Mouse (Mus musculus) embryo, embryonic 10 days (tissue): ENCODE results near the gene Retreg1.

ENCODE experiments used
- DNase-seq: peaks from one replicate; pipeline ENCODE4 v3.0.0-alpha.2; 2015; ENCODE audit warnings: low spot score

Gene Retreg1

GRCm38 (mm10) chr15:25882002-25882401, 39.0 kb downstream of the Retreg1 start:
- no peak for DNase-seq

GRCm38 (mm10) chr15:25884416-25884958, 41.5 kb downstream of the Retreg1 start:
- no peak for DNase-seq

GRCm38 (mm10) chr15:25886581-25887011, 43.6 kb downstream of the Retreg1 start:
- no peak for DNase-seq

GRCm38 (mm10) chr15:25889927-25890326, 46.9 kb downstream of the Retreg1 start:
- DNase-seq, result no peak

- no peak for DNase-seq
Observed at GRCm38 (mm10) chr15:25891556-25891955, 48.6 kb downstream of the Retreg1 start.

- no peak for DNase-seq
Observed at GRCm38 (mm10) chr15:25893327-25893726, 50.3 kb downstream of the Retreg1 start.

- DNase-seq, result no peak
Observed at GRCm38 (mm10) chr15:25896783-25897182, 53.8 kb downstream of the Retreg1 start.

- no peak for DNase-seq
Observed at GRCm38 (mm10) chr15:25897617-25898016, 54.6 kb downstream of the Retreg1 start.

- no peak for DNase-seq
Observed at GRCm38 (mm10) chr15:25899021-25899420, 56.0 kb downstream of the Retreg1 start.

- DNase-seq, result peak; percentile 79
Observed at GRCm38 (mm10) chr15:25900540-25900939, 57.6 kb downstream of the Retreg1 start.

GRCm38 (mm10) chr15:25902931-25903615, 60.1 kb downstream of the Retreg1 start:
- DNase-seq, result no peak

- no peak for DNase-seq
Observed at GRCm38 (mm10) chr15:25904435-25905021, 61.5 kb downstream of the Retreg1 start.

GRCm38 (mm10) chr15:25909783-25910494, 67.0 kb downstream of the Retreg1 start:
- no peak for DNase-seq

- no peak for DNase-seq
Observed at GRCm38 (mm10) chr15:25910495-25910865, 67.5 kb downstream of the Retreg1 start.

GRCm38 (mm10) chr15:25910924-25911323, 67.9 kb downstream of the Retreg1 start:
- DNase-seq, result no peak

- DNase-seq, result no peak
Observed at GRCm38 (mm10) chr15:25912911-25913310, 69.9 kb downstream of the Retreg1 start.

- no peak for DNase-seq
Observed at GRCm38 (mm10) chr15:25913659-25914058, 70.7 kb downstream of the Retreg1 start.

GRCm38 (mm10) chr15:25914160-25914559, 71.2 kb downstream of the Retreg1 start:
- DNase-seq, result no peak

GRCm38 (mm10) chr15:25915013-25915412, 72.0 kb downstream of the Retreg1 start:
- peak; percentile 18 for DNase-seq

GRCm38 (mm10) chr15:25915574-25916205, 72.7 kb downstream of the Retreg1 start:
- no peak for DNase-seq

GRCm38 (mm10) chr15:25916252-25916651, 73.3 kb downstream of the Retreg1 start:
- DNase-seq, result no peak

- DNase-seq, result no peak
Observed at GRCm38 (mm10) chr15:25918641-25919040, 75.7 kb downstream of the Retreg1 start.
